Comparison of ENCODE assay signal across 7 mouse cellular contexts in genomic region chr7:6155031-6155872, GRCm38 (mm10). TPM values are rescaled to one million over a fixed set of nuclear protein-coding genes. Genes with fewer than 3 reads are reported as not detected.
DNase-seq lines count a peak whose midpoint lies in the region; ATAC-seq and TF ChIP-seq lines count a peak whose summit lies in the region.

No protein-coding gene starts in this region.

- TF ChIP-seq POLR2A in cortical plate, adult 2 months (IDR thresholded peaks at IDR 0.05; ENCODE audit: extremely low read depth, insufficient read depth, low read length): 0 out of 2 replicates have a peak, but pooled peaks have one; percentile 20

- intact Hi-C loops in left cerebral cortex, postnatal 25 days (cut with DNase I): loop anchor here (1.0 kb wide), 1 partner anchor 17 kb away; the partner anchor contains the start of gene Zfp444

- H3K27ac ChIP-seq in cortical plate, adult 2 months (ENCODE audit: insufficient read depth, low read length): peak overlapping the region; percentile 99
- peak overlapping the region; percentile 94 for H3K27ac ChIP-seq in midbrain, embryonic 10.5 days (replicated peaks)

- no peaks in the 10 kb centered on the region for H3K9me3 ChIP-seq in midbrain, embryonic 10.5 days (replicated peaks)

- H3K4me1 ChIP-seq in cortical plate, adult 2 months (ENCODE audit: control insufficient read depth, insufficient read depth, low read length): peaks cover 14% of the 10 kb centered on the region; the same call in 1 of the 2 replicates
- peaks cover 22% of the 10 kb centered on the region for H3K4me1 ChIP-seq in midbrain, embryonic 10.5 days

- no peak for TF ChIP-seq CTCF in cortical plate, adult 2 months (IDR thresholded peaks at IDR 0.05; ENCODE audit: extremely low read depth, insufficient read depth, low read length)

- peaks cover 6% of the 10 kb centered on the region; the same call in 1 of the 2 replicates for H3K36me3 ChIP-seq in midbrain, embryonic 10.5 days

- peak overlapping the region; percentile 98 for H3K4me3 ChIP-seq in cortical plate, adult 2 months (ENCODE audit: insufficient read depth, low read length)
- H3K4me3 ChIP-seq in midbrain, embryonic 10.5 days: peak overlapping the region; percentile 86

- DNase-seq in adrenal gland, adult 18-20 months (ENCODE audit: low spot score in 2 of 2): peak; percentile 78 to 79
- peak; percentile 86 for DNase-seq in gastrocnemius, postnatal 10 days
- DNase-seq in left cerebral cortex, postnatal 25 days (ENCODE audit: low spot score in 2 of 2): peak; percentile 75 to 83
- peak; percentile 85 for DNase-seq in midbrain, embryonic 10.5 days (ENCODE audit: low spot score)
- peak; percentile 86 for DNase-seq in skeletal muscle tissue, adult 2 months (ENCODE audit: low read depth, low spot score)

- H3K27me3 ChIP-seq in midbrain, embryonic 10.5 days (ENCODE audit: low read depth, poor library complexity, severe bottlenecking): no peaks in the 10 kb centered on the region

- WGBS in midbrain, embryonic 10.5 days: under 1% methylated on average over 43 of the region's 85 CpGs

- ATAC-seq in inflammation-experienced regulatory T-cells, adult 6 months: peak; percentile 41

RNA-seq across cellular contexts. Expression of gene Zfp787, which starts 0.5 kb away (rescaled TPM):
- total RNA-seq in adrenal gland, adult 18-20 months (2021): 10 to 100 TPM; 43.2 to 47.7 TPM
- 37.4 and 37.9 TPM in 2 replicates for polyA plus RNA-seq in cortical plate, adult 2 months (2012; rRNA removed)
- 10 to 100 TPM; 40.4 to 41.1 TPM for total RNA-seq in gastrocnemius, postnatal 10 days (2021)
- polyA plus RNA-seq in inflammation-experienced regulatory T-cells, adult 6 months (2017; shearing (Covaris generic)): 1 to 10 TPM; 4.2 to 5.8 (median 4.3) TPM
- total RNA-seq in left cerebral cortex, postnatal 25 days (2021): 10 to 100 TPM; 25.1 to 27.3 TPM
- 25.0 and 27.3 TPM in 2 replicates for polyA plus RNA-seq in midbrain, embryonic 10.5 days (2016; fragmentation: Nextera tagmentation; extraction: Ambion mirVana)

RNA-seq across cellular contexts. Expression of gene Zfp444, which starts 16.8 kb away (rescaled TPM):
- 10 to 100 TPM; 25.8 to 27.0 TPM for total RNA-seq in adrenal gland, adult 18-20 months (2021)
- polyA plus RNA-seq in cortical plate, adult 2 months (2012; rRNA removed): 53.5 and 56.1 TPM in 2 replicates
- 1 to 10 TPM; 7.4 to 8.1 TPM for total RNA-seq in gastrocnemius, postnatal 10 days (2021)
- 1 to 10 TPM; 6.3 to 7.5 (median 6.4) TPM for polyA plus RNA-seq in inflammation-experienced regulatory T-cells, adult 6 months (2017; shearing (Covaris generic))
- total RNA-seq in left cerebral cortex, postnatal 25 days (2021): 10 to 100 TPM; 56.7 to 69.6 TPM
- polyA plus RNA-seq in midbrain, embryonic 10.5 days (2016; fragmentation: Nextera tagmentation; extraction: Ambion mirVana): 81.8 and 86.1 TPM in 2 replicates

RNA-seq across cellular contexts. Expression of gene Galp, which starts 41.6 kb away (rescaled TPM):
- total RNA-seq in adrenal gland, adult 18-20 months (2021): not detected
- polyA plus RNA-seq in cortical plate, adult 2 months (2012; rRNA removed): not detected in 2 replicates
- total RNA-seq in gastrocnemius, postnatal 10 days (2021): not detected
- not detected for polyA plus RNA-seq in inflammation-experienced regulatory T-cells, adult 6 months (2017; shearing (Covaris generic))
- not detected for total RNA-seq in left cerebral cortex, postnatal 25 days (2021)
- not detected in 2 replicates for polyA plus RNA-seq in midbrain, embryonic 10.5 days (2016; fragmentation: Nextera tagmentation; extraction: Ambion mirVana)

Comparison
In these comparisons a context has a peak if more than half of its experiments do, and no peak if none do; other contexts are left out.
1. Peak in every context shown above with its lines: DNase-seq, ATAC-seq, H3K4me3 ChIP-seq and H3K27ac ChIP-seq.